Mouse (Mus musculus) heart, postnatal 0 days (tissue): ENCODE data around the gene Gm11595. TPM values are rescaled to one million over a fixed set of nuclear protein-coding genes. Genes with fewer than 3 reads are reported as not detected.

ENCODE experiments used
- ATAC-seq: fragments of 200-750 bp; cut with Nextera tagmentation; 2 replicates; pipeline ENCODE4 v1.8.0; 2017; ENCODE audit warnings: low read depth, moderate number of reproducible peaks, moderate library complexity; ENCODE audit not compliant: insufficient read depth
- DNase-seq: peaks from one replicate; pipeline ENCODE4 v3.0.0-alpha.2; 2016; ENCODE audit warnings: low spot score
- H3K27ac ChIP-seq: fragments of 300-500 bp; sonication (generic); 2 replicates; pipeline ENCODE4 v1.5.1; 2014; ENCODE audit warnings: low read depth, mild to moderate bottlenecking
- H3K27me3 ChIP-seq: fragments of 300-500 bp; sonication (generic); 2 replicates; pipeline ENCODE4 v1.6.1; 2014; ENCODE audit warnings: low read length, mixed read lengths; ENCODE audit not compliant: control insufficient read depth, insufficient read depth
- H3K36me3 ChIP-seq: fragments of 300-500 bp; sonication (generic); replicated peaks from 2 replicates; pipeline ENCODE4 v1.6.1; 2014; ENCODE audit warnings: low read length, mixed read lengths; ENCODE audit not compliant: control insufficient read depth, insufficient read depth
- H3K4me1 ChIP-seq: fragments of 300-500 bp; sonication (generic); 2 replicates; pipeline ENCODE4 v1.6.1; 2014; ENCODE audit warnings: antibody characterized with exemption; ENCODE audit not compliant: control insufficient read depth, insufficient read depth
- H3K4me2 ChIP-seq: fragments of 300-500 bp; sonication (generic); 2 replicates; pipeline ENCODE4 v1.6.1; 2014; ENCODE audit warnings: low read depth, mild to moderate bottlenecking, low read length, moderate library complexity
- H3K4me3 ChIP-seq: fragments of 300-500 bp; sonication (generic); 2 replicates; pipeline ENCODE4 v1.5.1; 2014; ENCODE audit warnings: low read depth, low read length
- H3K9ac ChIP-seq: fragments of 300-500 bp; sonication (generic); replicated peaks from 2 replicates; pipeline ENCODE4 v1.6.1; 2014; ENCODE audit warnings: low read depth, low read length, mixed read lengths
- H3K9me3 ChIP-seq: fragments of 300-500 bp; sonication (generic); replicated peaks from 2 replicates; pipeline ENCODE4 v1.6.1; 2016; ENCODE audit warnings: low read length; ENCODE audit not compliant: control insufficient read depth
- CTCF ChIP-seq: IDR thresholded peaks from 2 replicates; pipeline ENCODE4 v1.5.1; 2016; ENCODE audit warnings: antibody characterized with exemption, control low read depth, low read depth
- EP300 ChIP-seq: IDR thresholded peaks from 2 replicates; pipeline ENCODE4 v1.6.1; 2016; ENCODE audit warnings: antibody characterized with exemption, low read depth
- WGBS: fragments of 180-500 bp; shearing (Covaris S2); extraction: QIAGEN DNeasy Blood & Tissue Kit; methylation state at CpG from one replicate; pipeline ENCODE4 v1.1.7; 2014; 5-methylcytosine and 5-hydroxymethylcytosine counted together
- polyA plus RNA-seq: library from polyadenylated mRNA; unstranded; fragments of >200 nt; fragmentation: Nextera tagmentation; extraction: Ambion mirVana; gene quantifications from 2 replicates; pipeline ENCODE4 v1.2.1, GENCODE M21; 2015
- total RNA-seq: library from RNA; depleted of rRNA; stranded (reverse); fragments of >200 nt; gene quantifications from 2 replicates; pipeline ENCODE4 v1.2.3, GENCODE M21; 2014; ENCODE audit warnings: low replicate concordance

The Gm11595 gene
- total and polyA plus RNA-seq, 2 experiments from 2014 or later, result not detected

GRCm38 (mm10) chr11:99780604-99781003 is 7.9 kb upstream of the Gm11595 start, which contains the start of gene Krtap4-8:
Gene Krtap4-8, minus strand, starts transcription at chr11:99780704.
- H3K36me3 ChIP-seq, result no peaks in the 10 kb centered on the region
- WGBS, result 89% methylated on average over 2 of the region's 2 CpGs
- TF ChIP-seq CTCF (no peak), EP300 (no peak)
- H3K4me1 ChIP-seq, result no peaks in the 10 kb centered on the region
- H3K27ac ChIP-seq, result no peak within 1 kb of the TSS
- H3K4me3 ChIP-seq, result no peak within 1 kb of the TSS
- DNase-seq (no peak), ATAC-seq (no peak)
- no peaks in the 10 kb centered on the region for H3K9me3 ChIP-seq
- no peak within 1 kb of the TSS for H3K9ac ChIP-seq
- H3K27me3 ChIP-seq, result no peaks in the 10 kb centered on the region
- no peak within 1 kb of the TSS for H3K4me2 ChIP-seq

DNA sequence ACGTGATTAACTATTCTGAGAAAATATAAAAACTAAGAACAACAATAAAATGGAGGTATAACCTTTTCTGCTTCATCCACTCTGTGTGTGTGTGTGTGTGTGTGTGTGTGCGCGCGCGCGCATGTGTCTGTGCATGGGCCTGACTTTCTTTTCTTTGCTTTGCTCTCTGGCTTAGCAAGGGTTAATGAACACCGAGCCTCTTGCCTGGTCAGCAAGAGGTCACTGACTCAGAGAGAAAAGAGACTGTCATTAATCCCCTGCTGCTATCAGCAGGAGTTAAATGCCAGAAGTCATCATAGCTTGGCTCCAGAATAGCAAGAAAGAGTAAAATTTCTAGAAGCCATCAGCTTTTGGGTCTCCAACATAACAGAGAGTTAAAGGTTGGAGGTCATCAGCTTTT is 5.7 kb upstream of the Gm11595 start:
- no peak overlapping the region for H3K27ac ChIP-seq
- WGBS, result 67% methylated on average over 7 of the region's 7 CpGs

DNA sequence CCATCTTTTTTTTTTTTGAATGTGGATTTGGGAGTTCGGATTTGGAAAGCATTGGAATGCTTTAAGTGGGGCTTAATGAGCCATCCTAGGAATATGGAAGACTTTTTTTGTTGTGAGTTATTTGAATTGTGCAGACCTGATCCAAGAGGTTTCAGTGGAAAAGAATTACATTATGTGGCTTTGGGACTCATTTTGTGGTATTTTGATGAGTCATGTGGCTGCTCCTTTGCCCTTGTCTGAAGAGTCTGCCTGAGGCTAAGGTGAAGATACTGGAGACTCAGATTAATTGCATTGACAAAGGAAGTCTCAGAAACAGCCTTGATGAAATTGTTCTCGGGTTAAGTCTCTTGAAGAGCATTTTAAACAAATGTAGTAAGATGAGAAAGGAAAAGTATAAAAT is 4.3 kb downstream of the Gm11595 start:
- WGBS, result 63% methylated on average over 2 of the region's 2 CpGs
- Histone ChIP-seq H3K9ac (no peak overlapping the region), H3K4me1 (no peaks in the 10 kb centered on the region), H3K9me3 (no peaks in the 10 kb centered on the region), H3K36me3 (no peaks in the 10 kb centered on the region), H3K4me2 (no peak overlapping the region), H3K27me3 (no peaks in the 10 kb centered on the region), H3K4me3 (no peak overlapping the region), H3K27ac (no peak overlapping the region)
- DNase-seq (no peak), ATAC-seq (no peak)
- TF ChIP-seq CTCF (no peak), EP300 (no peak)

More for the DNA sequence above, 5.7 kb upstream of the Gm11595 start:
- H3K9me3 ChIP-seq, result no peaks in the 10 kb centered on the region
- DNase-seq (no peak), ATAC-seq (no peak)
- no peak overlapping the region for H3K4me2 ChIP-seq
- H3K9ac ChIP-seq, result no peak overlapping the region
- no peaks in the 10 kb centered on the region for H3K27me3 ChIP-seq
- no peak overlapping the region for H3K4me3 ChIP-seq
- TF ChIP-seq CTCF (no peak), EP300 (no peak)
- H3K4me1 ChIP-seq, result no peaks in the 10 kb centered on the region
- no peaks in the 10 kb centered on the region for H3K36me3 ChIP-seq

DNA sequence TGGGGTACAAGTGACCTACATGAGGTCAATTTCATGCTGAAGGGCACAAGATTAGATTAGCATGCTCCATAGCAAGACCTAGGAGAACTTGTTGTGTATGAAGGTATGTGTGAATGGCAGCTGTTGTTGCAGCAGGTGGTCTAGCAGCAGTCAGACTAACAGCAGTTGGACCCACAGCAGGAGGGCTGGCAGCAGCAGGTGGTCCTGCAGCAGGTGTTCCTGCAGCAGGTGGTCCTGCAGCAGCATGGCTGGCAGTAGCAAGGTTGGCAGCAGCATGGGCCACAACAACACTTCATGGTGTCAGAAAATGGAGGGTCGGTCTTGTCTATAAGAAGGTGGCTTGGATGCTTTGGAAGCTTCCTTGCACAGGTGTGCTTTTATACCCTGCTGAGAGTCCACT is 13.8 kb downstream of the Gm11595 start:
- DNase-seq (no peak), ATAC-seq (no peak)
- no peak overlapping the region for H3K4me3 ChIP-seq
- no peaks in the 10 kb centered on the region for H3K27me3 ChIP-seq
- no peaks in the 10 kb centered on the region for H3K9me3 ChIP-seq
- no peaks in the 10 kb centered on the region for H3K36me3 ChIP-seq
- H3K4me2 ChIP-seq, result no peak overlapping the region
- H3K27ac ChIP-seq, result no peak overlapping the region
- no peak overlapping the region for H3K9ac ChIP-seq
- no peaks in the 10 kb centered on the region for H3K4me1 ChIP-seq
- TF ChIP-seq EP300 (no peak), CTCF (no peak)
- WGBS, result 71% methylated on average over 1 of the region's 1 CpGs

- Histone ChIP-seq H3K4me1 (no peaks in the 10 kb centered on the region), H3K9me3 (no peaks in the 10 kb centered on the region), H3K36me3 (no peaks in the 10 kb centered on the region), H3K4me2 (no peak overlapping the region), H3K9ac (no peak overlapping the region), H3K4me3 (no peak overlapping the region), H3K27me3 (no peaks in the 10 kb centered on the region), H3K27ac (no peak overlapping the region)
- ATAC-seq (no peak), DNase-seq (no peak)
- TF ChIP-seq CTCF (no peak), EP300 (no peak)
- WGBS, result 62% methylated on average over 3 of the region's 3 CpGs
These were observed 28.7 kb downstream of the Gm11595 start for GRCm38 (mm10) chr11:99743985-99744384.

DNA sequence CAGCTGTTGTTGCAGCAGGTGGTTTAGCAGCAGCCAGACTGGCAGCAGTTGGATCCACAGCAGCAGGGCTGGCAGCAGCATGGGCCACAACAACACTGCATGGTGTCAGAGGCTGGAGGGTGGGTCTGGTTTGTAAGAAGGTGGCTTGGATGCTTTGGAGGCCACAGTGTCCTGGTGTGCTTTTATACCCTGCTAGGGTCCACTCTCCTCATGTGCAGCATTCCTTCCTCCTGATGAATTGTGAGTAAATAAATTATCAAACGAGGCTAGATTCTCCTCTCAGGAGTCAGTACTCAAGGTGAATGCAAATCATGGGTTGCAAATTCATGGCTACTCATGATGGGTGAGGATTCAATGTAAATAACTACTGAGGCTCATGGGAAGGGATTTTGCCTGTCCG is 38.5 kb downstream of the Gm11595 start, which contains the start of gene Gm14180:
Gm14180 (minus strand) TSS at position 101 of the 400 bp plus-strand sequence.
- H3K9ac ChIP-seq, result no peak within 1 kb of the TSS
- no peaks in the 10 kb centered on the region for H3K4me1 ChIP-seq
- no peak for TF ChIP-seq EP300
- no peak for TF ChIP-seq CTCF
- H3K4me2 ChIP-seq, result no peak within 1 kb of the TSS
- no peaks in the 10 kb centered on the region for H3K9me3 ChIP-seq
- 44% methylated on average over 2 of the region's 2 CpGs for WGBS
- no peak within 1 kb of the TSS for H3K4me3 ChIP-seq
- no peaks in the 10 kb centered on the region for H3K36me3 ChIP-seq
- no peaks in the 10 kb centered on the region for H3K27me3 ChIP-seq
- no peak for ATAC-seq
- no peak within 1 kb of the TSS for H3K27ac ChIP-seq
- no peak for DNase-seq
